Mouse (Mus musculus) bone marrow macrophage, adult 2 months (primary cell): ENCODE results near the gene Trim69.

Experiments
- CTCF ChIP-seq: IDR thresholded peaks from 2 replicates; pipeline ENCODE4 v1.5.1; 2012; ENCODE audit warnings: low read depth, mild to moderate bottlenecking, low read length, moderate library complexity
- POLR2A ChIP-seq: IDR thresholded peaks from 2 replicates; pipeline ENCODE4 v1.6.1; 2012; ENCODE audit warnings: mild to moderate bottlenecking, low read depth, low read length, borderline replicate concordance

DNA sequence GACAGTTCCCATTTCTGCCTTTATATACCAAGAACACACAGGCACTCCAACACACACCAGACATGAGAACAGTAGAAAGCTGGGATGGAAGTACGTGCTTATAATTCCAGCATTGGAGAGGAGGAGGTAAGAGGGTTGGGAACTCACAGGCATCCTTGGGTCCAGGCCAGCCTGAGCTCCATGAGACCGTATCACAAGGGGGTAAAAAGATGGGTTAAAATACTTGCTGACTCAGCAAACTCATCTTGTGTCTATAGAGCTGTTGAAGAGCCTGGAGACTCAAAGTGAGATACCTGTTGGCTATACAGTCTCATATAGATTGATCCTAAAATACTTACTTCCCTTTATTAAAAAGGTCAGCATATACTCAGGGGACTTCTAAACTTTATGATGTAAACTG is 43.6 kb upstream of the Trim69 start:
- TF ChIP-seq POLR2A (no peak), CTCF (no peak)
